Mouse (Mus musculus): Measurements from ENCODE around the gene Camp.

Gene Camp

DNA sequence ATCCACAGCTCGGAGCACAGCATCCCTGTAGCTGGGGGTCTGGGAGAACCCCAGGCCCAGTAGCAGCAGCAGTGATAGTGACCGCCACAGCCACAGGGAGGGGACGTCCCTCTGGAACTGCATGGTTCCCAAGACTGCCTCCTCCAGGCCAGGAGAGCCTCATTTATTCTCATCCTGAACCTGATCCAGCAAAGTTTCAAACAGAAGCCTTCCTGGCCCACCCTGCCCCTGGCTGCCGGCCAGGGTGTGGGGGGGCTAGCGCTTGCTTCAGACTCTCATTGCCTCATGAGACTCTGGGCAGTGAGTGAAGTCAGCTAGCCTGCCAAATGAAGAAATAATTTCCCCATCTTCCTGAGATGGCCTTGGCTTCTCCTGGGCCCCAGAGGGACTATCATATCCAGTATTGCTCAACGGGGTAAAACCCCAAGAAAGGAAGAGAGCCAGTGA, at the start of gene Camp:
TSS of gene Camp (minus strand) at position 306 of the 447 bp plus-strand sequence.
- DNase-seq (ENCODE audit: low spot score in 2 of 2) = no peak

DNA sequence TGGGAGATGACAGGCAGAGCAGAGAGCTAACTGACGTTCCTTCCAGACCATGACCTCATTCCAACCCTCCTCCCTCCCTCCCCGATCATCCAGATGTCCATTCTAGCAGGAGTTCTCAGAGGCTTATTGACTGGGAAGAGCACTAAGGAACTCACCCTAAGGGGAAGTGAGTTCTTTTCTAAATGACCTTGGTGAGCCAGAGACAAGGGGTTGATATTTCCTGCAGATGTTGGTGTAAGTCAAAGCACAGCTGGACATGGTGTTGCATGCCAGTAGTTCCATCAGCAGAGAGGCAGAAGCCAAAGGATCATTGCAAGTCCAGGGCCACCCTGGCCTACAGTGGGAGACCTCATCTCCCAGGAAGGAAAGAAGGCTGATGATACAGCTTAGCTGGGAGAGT, 48.6 kb upstream of the Camp start:
- DNase-seq (ENCODE audit: low spot score in 2 of 2) = no peak

DNA sequence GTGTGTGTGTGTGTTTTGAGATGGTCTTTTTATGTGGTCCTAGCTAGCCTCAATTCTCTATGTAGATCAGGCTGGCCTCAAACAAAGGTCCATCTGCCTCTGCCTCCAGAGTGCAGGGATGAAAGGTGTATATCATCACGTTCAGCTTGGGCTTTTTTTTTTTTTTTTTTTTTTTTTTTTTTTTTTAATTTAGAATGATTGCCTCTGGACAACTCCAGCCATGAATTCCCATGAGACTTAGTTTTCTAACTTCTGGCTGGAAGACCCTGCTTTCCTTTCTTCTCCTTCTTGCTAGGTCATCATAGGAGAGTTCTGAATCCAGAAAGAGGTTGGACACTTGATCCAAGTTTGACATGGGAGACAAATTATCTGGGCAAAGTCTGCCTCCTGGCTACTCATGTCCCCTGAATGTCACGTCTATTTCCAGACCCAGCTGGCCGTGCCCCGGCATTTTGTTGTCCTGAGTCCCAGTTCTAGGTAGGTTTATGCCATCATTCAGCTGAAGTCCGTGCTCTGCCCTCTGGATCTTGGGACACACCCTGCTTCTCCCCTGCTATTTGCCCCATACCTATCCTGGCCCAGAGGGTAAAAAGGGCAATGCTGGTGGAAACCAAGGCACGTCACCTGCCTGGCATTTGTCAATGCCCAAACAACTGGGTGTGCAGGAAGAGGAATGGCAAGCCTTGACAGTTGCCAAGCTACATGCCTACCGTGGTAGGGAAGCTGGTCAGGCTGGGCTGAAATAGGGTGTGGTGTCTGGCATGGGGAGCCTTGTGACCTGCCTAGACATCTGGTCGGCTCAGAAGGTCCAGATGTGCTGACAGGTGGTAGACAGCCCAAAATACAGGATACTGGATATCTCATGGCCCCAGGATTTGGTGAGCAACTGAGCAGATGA, 47.1 kb upstream of the Camp start:
- no peak for DNase-seq (ENCODE audit: low spot score in 2 of 2)

DNA sequence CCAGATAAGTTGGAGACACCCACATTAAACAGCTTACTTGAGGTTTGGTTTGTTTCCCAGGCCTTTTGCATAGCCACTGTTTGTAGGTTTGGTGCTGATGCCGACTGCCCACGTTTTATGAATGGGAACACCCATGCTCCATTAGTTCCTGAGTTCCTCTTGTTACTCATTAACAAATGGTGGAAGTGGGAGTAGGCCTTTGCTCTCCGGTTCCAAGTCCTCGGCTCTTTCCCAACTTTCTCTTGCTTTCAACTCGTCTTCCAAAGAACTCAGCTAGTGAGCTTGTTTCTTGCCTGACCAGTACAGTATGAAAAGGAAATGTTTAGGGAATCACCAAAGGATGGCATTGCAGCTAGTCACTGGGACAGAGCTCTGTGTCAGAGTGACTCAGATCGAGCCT, 46.2 kb upstream of the Camp start:
- no peak for DNase-seq (ENCODE audit: low spot score in 2 of 2)

DNA sequence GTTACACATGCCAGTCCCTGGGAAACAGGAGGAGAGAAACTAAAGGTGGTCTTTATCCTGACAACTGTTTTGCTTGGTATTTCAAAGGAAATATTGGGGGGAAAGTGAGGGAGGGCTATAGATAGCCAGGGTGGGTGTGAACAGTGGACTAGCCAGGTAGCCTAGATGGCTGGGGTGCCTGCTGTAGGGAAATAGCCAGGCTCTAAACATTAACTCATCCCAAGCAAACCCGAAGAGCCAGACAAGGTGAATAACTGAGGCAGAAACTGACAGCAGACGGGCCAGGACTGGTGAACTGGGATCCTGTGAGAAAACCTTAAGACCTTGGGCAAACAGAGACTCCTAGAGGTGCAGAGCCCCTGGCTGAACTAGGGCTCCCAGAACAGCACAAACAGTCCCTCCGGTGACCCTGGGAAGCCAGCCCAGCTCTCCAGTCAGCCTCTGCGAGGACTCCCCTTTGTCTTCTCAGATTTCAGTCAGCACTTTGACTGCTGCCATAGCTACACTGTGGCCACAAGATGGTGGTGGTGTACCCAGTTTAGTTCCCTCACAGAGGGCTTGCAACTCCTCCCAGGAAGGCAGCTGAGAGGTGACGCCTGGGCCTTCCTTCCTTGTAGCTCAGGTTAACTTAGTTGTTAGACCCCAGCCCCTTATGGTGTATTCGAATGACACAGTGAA, 45.1 kb upstream of the Camp start:
- DNase-seq (ENCODE audit: low spot score in 2 of 2) = peak; percentile 41 to 73

DNA sequence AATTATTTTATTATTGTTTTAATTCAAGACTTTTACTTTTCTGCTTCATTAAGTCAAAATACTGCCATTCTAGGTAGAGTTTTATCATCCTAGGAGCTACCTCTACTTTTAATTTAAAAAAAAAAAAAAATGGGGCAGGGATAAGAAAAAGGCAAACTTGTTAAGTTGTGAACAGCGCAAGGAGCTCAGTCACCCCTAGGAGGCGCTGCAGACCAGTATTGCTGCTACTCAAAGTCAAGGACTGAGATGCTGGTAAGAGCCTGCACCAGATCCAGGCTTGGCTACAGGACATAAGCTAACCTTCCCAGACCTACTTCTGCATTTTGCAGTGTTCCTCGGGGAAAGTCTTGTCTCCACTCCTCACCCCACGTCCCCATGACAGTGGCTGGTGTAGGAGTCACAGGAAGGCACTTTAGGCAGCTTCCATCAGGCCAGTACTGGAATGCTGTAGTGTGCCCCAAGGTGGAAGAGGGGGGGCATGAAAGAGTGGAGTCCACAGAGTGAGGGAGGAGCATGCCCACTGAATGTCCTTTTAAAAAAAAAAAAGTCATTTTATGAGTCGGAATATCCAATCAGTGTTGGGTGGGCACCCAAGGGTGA, 43.3 kb upstream of the Camp start:
- DNase-seq (ENCODE audit: low spot score in 2 of 2) = peak in 1 of 2 experiments; percentile 59

DNA sequence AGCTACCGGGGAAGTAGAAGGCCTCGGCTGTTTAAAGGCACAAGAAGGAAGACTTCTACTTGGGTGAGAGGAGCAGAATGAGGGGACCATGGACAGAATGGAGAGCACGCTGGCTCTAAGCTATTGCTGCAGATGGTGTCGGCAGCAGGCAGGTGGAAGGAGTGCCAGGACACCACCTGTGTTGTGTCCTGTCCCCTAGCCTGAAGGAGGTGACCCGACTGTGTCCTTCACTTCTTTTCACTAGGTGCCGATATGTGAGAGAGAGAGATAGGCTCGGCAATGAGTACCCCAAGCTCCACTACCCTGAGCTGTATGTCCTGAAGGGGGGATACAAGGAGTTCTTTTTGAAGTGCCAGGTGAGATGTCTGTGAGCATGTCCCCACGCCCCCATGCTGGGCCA, 42.1 kb upstream of the Camp start:
- no peak for DNase-seq (ENCODE audit: low spot score in 2 of 2)

DNA sequence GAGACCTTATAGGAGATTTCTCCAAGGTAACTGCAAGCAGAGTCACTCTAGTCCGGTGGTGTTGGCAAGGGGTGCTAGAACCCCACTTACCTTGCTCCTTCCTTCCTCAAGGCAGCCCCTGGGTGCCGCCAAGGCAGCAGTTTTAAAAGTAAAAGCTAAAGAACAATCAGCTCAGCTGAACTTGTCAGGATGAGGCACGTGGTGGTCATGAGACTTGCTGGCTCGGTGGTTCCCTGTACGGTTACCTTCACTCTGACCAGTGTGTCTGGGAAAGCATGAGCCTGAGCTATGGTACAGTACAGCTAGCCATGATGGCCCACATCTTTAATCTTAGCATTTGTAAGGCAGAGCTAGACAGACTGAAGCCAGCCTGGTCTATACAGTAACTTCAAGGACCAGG, 37.9 kb upstream of the Camp start:
- DNase-seq (ENCODE audit: low spot score in 2 of 2) = no peak

DNA sequence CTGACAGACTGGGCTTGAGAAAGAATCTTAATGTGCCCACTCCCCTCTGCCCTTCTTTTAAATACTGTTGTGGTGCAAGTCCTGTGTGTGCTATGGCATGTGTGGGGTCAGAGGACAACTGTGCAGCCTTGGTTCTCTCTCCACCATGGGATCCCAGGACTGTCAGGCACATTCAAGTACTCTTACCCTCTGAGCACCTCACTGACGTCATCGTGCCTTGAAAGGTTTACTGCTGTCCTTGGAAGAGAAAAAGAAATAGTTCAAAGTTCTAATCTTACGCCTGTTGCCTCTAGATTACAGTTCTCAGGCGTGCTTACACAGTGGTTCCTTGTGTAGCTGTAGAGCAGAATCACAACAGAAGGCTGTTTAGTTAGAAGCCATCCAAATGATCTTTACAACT, 36.8 kb upstream of the Camp start:
- DNase-seq (ENCODE audit: low spot score in 2 of 2) = no peak

DNA sequence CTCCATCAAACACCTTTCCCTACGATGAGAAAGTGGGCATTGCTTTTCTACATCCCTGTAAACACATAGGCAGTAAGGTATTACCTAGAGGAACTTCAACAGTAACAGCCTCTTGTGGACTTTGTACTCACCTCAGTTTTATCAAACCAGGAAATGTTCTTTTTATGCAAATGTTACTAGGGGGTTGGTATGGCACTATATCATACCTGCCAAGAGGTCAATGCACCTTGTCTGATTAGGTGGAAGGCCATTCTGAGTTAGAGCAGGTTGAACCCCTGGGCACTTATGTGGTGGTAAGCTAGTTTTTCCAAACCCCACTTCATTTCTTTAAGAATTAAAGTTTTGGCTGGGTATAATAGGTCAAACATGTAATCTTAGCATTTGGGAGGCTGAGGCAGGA, 29.9 kb upstream of the Camp start:
- no peak for DNase-seq (ENCODE audit: low spot score in 2 of 2)

DNA sequence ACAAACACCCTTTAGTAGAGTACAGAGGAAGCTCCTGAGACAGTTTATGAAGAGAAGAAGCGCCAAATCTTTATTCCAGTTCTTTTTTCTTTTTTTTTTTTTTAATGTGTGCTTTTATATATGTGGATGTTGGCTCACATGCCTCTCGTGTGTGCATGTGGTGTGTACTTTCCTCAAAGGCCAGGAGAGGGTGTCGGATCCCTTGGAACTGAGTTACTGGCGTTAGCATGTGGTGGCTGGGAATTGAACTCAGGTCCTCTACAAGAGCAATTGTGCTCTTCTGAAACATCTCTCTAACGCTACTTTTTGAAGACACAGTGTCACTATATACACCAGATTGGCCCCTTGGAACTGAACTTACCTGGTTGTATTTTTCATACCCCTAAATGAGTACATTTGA, 28.2 kb upstream of the Camp start:
- no peak for DNase-seq (ENCODE audit: low spot score in 2 of 2)

DNA sequence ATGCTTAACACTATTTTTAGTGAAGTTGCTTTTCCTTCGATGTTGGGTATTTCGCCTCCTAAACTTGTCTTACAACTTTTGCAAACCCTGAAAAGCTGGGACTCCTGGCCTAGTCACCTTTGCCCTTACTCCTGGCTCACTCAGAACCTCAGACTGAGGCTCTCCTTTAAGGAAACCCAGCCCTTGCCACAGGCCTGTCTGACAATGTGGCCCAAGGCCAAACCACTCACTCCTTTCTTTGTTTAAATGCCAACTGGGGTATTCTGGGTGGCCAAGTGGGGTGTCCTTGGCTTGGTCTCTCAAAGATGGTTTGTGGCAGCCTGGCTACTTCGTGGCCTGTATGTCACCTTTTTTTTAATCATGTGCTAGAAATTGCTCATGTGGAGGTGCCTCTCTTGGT, 27.3 kb upstream of the Camp start:
- DNase-seq (ENCODE audit: low spot score in 2 of 2) = no peak

DNA sequence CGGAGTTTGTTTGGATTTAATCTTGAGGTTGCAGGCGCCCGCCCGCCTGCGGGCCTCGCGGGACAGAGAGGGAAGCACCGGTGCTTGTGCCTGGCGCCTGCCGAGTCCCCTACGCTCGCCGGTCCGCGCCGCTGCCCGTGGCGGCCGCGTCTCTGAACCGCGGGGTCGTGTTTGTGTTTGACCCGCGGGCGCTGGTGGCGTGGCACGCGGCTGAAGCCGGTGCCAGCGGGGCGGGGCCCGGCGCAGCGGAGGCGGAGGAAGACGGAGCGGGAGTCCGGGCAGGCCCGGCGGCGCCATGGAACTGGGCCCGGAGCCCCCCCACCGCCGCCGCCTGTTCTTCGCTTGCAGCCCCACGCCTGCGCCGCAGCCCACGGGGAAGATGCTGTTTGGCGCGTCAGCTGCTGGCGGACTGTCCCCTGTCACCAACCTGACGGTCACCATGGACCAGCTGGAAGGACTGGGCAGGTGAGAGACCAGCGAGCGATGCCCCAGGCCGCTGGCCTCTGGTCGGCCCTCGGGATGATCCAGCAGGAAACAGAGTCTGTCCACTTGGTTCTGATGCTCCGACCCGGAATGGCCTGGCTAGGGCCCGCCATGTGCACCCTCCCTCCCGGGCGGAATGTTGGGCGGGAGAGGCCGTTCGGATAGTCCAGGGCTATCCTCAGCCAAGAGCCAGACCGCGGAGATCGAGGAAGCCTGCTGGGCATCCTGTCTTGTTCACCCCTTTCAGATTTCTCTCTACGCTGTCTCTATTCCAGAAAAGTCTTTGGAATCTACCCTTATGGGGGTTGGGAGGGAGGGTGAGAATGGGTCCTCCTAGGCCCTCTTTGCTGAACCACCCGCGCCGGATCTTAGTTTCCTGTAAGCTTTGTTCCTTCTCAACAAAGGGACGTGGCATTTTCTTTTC, 26.5 kb upstream of the Camp start:
- DNase-seq (ENCODE audit: low spot score in 2 of 2) = peak in 1 of 2 experiments; percentile 55

DNA sequence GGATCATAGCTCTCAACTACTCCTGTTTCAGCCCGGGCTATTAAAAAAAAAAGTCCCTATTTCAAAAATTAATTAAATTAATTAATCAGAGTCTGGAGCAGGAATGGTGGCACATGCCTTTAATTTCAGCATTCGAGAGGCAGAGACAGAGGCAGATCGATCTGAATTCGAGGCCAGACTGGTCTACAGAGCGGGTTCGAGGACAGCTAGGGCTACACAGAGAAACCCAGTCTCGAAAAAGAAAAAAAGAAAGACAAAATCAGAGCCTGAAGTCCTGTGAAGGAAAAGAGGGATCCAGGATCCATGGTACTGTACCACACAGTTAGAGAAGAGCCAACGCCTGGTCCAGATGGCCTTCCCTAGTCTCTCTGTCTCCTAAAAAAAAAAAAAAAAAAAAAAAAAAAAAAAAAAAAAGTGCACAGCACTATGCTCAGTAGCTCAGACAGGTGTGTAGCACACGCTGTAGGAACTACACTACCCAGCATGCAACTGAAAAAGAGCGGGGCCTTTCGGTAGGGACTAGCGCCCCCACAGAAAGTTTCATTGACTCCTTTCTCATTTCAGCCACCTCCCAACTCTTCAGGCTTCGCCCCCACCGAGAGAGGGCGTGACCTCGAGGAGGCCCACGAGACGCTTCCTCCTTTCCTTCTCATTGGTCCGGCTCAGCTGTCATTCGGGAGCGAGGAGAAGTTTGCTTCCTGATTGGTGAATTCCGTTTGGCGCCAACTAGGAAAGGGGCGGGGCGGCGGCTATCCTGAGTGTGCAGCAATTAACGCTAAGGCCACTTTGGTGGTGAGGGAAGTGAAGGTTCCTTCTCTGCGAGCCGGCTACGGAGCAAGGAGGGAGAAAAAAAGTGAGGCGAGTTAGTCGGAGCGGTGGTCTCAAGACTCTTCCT, 25.6 kb upstream of the Camp start, which contains the start of gene Cdc25a:
TSS of gene Cdc25a (plus strand) at position 783 of the 895 bp plus-strand sequence.
- DNase-seq (ENCODE audit: low spot score in 2 of 2) = peak; percentile 96

DNA sequence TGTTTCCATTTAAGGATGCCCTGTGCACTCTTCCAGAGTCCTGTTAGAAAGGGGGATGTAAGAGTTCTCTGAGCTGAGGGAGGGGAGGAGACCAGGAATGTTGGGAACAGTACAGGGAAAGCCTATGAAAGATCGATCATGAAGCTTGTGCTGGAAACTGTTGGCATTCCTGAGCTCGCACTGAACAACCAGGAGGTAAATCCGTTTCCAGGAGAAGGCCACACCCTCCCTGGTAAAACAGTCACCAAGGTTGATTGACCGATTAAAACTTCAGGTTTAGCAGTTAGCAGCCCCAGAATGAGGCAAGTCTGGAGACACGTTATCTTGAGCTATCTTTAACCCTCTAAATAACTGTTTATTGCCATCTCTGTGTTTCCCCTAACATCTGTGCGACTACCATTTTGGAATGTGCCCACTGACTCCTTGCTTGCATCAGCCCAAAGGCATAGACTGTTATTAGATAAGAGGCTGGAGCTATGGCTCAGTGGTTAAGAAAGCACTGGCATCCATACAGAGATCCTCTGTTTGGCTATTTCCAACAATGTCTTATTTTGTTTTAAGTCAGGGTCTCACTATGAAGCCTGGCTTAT, 21.7 kb upstream of the Camp start:
- DNase-seq (ENCODE audit: low spot score in 2 of 2) = no peak

DNA sequence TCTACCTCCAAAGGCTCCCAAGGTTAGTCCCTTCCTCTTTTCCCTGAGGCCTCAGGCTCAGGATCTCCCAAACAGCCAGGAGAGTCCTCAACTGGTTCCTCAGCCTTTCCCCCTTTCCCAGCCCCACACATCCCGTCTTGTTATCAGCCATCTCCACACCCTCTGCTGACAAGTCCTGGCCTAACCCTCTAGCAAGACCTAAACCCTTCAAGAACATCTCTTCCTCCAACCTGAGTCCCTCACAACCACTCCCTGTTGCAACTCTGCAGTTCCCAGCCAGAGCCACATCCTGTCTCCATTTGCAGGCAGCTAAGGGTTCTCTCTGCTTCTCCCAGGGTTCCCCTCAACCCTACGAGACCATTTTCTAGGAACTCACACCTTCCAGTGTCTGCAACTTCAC, 16.8 kb upstream of the Camp start:
- no peak for DNase-seq (ENCODE audit: low spot score in 2 of 2)

DNA sequence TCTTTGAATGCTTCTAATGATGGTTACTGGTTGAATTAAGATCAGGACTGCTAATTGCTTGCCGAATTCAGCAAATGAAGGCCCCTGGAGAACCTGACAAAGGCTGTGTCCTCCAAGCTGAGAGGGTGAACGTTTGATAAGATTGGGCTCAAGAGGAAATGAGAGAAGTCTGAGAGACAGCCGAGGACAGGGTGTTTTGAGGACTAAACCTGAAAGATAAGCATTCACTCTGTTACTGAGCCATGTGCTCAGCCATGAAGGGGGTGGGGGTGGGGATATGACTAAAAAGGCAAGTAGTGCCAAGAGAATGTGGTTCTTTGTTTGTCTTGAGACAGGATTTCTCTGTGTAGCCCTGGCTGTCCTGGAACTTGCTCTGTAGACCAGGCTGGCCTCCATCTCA, 13.7 kb upstream of the Camp start:
- DNase-seq (ENCODE audit: low spot score in 2 of 2) = no peak

DNA sequence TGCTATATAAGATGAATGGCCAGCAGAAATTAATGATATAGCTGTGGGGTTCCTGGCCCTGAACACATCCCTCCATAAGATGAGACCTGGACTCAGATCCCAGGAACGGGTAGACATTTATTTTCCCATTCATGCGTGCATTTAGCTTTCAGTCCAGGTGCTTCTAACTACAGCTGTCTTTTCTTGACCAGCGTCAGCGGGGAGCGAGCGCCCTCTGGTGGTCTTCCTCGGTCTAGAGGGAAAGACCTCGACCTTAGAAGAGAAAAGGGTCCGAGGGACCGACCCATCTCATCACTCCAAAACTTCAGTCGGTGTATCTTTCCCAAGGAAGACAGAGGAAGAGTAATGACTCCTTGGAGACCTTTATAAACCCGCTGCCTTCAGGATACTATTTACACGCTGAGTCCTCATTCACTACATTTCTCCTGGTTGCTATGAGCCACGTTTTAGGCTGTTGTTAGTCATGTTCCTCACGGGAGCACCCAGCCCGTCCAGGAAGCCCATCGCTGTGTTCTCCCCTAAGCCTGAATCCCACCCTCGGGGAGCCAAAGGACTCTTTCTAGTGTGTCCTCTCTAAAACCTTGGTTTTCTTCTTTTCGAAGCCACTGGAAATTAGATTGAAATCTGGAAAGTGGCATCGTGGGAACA, 13.1 kb upstream of the Camp start:
- DNase-seq (ENCODE audit: low spot score in 2 of 2) = peak; percentile 19 to 70

DNA sequence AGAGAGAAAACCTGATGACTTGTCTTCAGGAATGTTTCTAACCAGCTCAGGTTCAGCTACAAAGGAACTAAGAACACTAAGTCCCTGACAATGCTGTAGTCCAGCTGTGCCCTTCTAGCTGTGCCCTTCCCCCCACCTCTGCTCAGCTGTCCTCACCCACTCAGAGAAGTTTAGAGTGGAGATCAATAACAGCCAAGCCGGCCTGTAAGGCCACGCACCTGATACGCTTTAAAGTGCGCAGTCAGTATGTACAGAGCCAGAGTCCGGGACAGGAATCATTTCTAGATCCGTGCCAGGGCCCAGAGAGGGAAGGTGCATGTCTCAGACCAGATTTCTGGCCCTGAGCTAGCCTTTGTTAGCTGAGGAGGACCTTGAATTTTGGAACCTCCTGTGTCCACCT, 6.5 kb upstream of the Camp start:
- DNase-seq (ENCODE audit: low spot score in 2 of 2) = no peak

DNA sequence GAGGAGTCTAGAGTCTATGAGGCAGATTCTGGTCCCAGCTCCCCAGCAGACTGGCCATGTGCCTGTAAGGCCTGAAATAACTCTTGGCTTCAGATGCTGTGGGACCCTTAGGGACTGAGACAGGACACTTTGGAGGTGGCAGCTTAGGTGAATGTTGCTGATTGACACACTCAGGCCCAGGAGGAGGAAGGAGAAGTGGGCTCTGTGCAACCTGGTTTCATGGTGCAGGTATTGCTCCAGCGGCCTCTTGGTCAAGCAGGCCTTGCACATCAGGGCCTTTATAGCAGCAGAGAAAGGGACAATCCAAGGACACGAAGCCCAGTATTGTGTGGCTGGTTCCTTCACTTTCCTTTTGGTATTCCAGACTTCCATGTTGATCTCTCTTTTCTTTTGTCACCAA, 4.9 kb upstream of the Camp start:
- DNase-seq (ENCODE audit: low spot score in 2 of 2) = no peak

All from frontal cortex, postnatal 10 days (tissue).